Mouse (Mus musculus) right cerebral cortex, postnatal 14 days (tissue): ENCODE measurements at regions not wholly inside any gene's neighbourhood (a gene's known extent, or its start where the extent isn't known, plus 50 kb on each side); places are given as distances from the start of the nearest gene placed in this dataset.

Experiments used
- DNase-seq: peaks from one replicate; pipeline ENCODE4 v3.0.0; 2022

DNA sequence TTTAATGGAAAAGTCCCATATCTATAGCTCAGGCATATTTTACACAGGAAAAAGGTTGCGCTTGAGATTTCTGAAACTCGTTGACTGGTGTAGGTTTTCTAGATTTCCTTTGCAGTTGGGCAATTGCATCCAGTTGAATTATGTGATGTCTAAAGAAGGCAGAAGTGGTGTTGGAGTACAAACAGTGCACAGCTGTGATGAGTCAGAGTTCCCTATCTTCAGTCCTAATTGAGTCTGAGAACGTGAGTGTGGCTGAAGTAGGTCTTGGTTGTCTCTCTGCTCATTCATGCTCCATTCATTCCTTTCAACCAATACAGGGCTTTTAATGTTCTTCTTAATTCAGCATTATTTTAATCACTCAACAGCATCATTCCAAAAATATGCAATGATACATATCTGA is 142.9 kb upstream of the Dpyd start:
- DNase-seq: no peak

DNA sequence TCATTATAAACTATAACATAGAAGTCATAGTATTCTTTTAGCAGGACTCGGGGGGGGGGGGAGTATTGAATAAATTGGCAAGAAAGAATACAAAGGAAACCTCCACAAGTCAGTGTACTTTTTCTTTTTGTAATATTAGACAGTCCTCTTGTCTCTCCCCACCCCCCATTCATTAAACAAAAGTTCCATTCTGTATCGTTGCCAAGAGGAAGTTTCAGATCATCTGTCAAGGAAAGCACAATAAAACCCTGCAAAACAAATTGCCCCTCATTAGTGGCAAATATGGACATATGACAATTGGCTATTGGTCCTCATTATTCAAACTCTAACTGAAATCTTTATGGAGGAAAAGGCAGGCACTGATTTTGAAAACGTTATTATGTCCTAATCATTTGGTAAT is 140.2 kb upstream of the Dpyd start:
- DNase-seq: no peak

DNA sequence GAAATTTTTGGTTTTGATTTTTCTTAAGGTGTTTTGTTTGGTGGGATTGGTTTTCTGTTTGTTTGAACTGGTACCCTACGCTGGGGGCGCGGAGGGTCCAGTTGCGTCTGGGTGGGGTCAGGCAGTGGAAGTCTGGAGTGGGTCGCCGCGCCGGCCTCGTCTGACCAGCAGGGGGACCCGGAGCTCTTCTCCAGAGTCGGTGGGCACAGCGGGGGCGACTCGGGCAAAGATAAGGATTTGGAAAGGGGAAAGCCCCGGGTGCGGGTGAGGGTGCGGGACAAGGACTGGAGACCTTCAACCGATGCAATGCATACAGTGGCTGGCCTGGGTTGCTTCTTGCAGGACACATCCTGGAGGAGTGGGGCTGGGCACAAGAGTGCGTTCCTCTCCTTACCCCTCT is 136.2 kb upstream of the Dpyd start:
- peak; percentile 57 for DNase-seq

GRCm38 (mm10) chr3:118428523-118428922 is 133.4 kb upstream of the Dpyd start:
- DNase-seq: peak; percentile 73

GRCm38 (mm10) chr3:118429825-118430630 is 131.9 kb upstream of the Dpyd start:
- DNase-seq: peak; percentile 65

DNA sequence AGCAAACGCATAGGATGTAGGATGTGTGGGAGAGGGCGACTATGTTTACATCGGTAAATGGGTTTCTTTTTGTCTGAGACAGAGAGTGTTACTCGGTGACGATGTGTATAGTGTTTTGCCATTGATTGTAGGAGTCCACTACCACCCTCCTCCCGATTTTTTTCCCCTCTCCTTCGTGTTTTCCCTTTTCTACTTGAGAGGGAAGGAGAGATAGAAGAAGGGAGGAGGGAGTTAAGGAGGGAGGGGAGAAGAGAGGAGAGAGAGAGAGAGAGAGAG is 131.4 kb upstream of the Dpyd start:
- DNase-seq: no peak

- peak; percentile 76 for DNase-seq
Measured at GRCm38 (mm10) chr3:118431031-118431723, 130.8 kb upstream of the Dpyd start.

DNA sequence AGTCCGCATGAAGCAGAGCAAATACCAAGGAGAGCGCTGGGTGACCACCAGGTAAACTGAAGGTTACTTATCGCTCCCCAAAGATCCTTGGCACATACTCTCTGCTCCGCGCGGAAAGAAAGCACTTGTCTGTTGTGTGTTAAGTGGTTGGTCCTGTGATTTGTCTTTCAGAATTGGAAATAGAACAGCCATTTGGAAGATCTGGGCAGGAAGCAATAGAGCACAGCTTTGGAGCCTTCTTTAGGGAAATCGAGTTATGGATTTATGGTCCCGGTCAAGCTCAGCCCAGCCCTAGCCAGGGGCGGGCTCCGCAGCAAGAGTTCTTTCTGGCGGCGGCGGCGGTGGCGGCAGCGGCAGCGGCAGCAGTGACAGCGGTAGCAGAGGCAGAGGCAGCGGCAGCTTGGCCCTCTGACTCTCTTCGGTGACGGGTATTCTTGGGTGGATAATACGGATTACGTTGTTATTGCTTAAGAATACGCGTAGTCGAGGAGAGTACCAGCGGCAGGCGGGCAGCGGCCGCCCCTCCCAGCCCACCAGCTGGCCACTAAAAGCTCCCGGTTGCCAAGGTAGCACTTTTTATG is 128.4 kb upstream of the Dpyd start:
- peak; percentile 42 for DNase-seq

DNA sequence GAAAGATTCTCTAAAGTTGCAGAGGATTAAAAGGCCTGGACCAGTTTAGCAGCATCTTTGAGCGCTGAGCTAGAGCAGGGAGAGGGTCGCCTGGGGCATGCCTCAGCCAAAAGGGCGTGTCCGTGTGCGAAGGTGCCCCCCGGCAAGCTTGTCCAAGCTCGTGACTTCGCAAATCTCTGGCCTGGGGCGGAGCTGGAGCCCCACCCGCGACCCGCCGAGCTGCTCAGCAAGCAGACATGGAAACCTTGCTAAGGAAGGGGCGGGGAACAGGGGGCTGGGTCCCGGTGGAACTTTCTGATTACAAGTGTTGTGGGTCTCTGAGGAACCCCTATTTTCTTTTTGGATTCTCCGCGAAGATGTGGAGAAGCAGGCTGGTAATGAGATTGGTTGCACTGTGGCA is 127.6 kb upstream of the Dpyd start:
- peak; percentile 27 for DNase-seq

DNA sequence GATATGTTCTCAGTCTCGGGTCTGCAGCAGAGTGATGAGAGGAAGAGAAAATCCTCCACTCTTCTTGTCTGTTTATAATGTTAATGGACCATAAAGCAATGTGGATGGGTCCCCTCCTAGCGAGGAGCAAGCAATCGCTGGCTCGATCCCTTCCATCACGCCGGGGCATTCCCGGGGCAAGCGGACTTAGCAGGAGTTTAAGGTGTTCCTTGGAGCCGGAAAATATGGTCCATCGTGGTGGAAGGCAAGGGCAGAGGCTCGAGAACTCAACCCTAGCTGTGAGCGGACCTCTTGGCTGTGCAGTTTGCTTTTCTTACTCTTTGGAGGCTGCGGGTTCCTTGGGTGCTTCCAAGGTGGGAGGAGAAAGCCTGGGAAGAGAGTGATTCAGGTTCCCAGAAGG is 127.1 kb upstream of the Dpyd start:
- DNase-seq: peak; percentile 7

- DNase-seq: no peak
Measured at GRCm38 (mm10) chr3:118435248-118435647, 126.7 kb upstream of the Dpyd start.

- no peak for DNase-seq
Measured at GRCm38 (mm10) chr3:118443742-118444332, 118.1 kb upstream of the Dpyd start.

DNA sequence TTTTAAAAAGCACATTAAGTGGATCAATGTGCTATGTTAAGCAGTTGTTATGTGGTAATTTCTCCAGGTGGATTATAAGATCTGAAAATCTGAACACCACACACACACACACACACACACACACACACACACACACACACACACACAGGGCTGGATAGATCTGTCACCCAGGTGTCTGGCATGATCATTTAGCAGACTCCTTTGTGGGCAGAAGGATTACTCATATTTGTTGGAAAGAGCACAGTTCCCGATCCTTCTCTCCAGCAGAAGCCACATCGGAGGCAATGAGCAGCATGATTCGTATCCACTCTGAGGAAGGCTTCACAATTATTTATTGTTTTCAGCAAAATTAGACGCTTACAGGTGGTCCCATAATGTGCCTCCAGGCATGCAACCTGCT is 116.6 kb upstream of the Dpyd start:
- no peak for DNase-seq

DNA sequence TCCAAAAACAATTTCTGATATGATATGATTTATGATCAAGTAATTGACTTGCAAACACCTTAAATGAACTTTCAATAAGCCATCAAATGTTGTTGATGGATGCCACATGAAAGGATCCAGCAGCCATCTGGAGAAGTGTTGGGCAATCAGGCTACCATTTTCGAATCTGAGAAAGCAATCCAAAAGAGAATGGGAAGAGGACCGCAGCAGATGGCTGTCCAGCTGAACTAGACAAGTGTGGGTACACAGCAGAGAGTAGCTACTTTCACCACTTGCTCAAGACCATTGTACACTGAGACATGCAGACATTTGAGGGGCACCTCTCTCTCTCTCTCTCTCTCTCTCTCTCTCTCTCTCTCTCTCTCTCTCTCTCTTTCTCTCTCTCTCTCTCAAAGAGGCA is 102.3 kb upstream of the Dpyd start:
- no peak for DNase-seq

- DNase-seq: no peak
Measured at GRCm38 (mm10) chr3:118465611-118466010, 96.3 kb upstream of the Dpyd start.

- DNase-seq: no peak
Measured at GRCm38 (mm10) chr3:118472215-118472799, 89.6 kb upstream of the Dpyd start.

DNA sequence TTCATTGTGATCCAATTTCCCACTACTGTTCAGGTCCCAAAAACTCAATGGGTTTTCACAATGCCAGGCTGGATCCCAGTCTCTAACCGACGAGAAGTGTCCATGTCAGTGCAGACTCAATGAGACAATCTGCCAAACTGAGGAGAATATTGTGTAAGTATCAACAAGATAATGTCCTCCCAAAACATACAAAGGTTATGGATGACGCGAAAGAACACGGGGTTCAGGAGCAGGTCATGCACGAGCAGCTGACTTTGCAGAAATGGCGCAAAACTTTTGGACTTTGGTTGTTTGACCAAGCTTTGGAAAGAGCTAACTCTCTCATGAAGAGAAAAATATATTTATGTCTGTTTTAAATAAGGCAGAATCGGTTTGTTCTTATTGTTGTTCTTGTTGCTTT is 83.9 kb upstream of the Dpyd start:
- no peak for DNase-seq

DNA sequence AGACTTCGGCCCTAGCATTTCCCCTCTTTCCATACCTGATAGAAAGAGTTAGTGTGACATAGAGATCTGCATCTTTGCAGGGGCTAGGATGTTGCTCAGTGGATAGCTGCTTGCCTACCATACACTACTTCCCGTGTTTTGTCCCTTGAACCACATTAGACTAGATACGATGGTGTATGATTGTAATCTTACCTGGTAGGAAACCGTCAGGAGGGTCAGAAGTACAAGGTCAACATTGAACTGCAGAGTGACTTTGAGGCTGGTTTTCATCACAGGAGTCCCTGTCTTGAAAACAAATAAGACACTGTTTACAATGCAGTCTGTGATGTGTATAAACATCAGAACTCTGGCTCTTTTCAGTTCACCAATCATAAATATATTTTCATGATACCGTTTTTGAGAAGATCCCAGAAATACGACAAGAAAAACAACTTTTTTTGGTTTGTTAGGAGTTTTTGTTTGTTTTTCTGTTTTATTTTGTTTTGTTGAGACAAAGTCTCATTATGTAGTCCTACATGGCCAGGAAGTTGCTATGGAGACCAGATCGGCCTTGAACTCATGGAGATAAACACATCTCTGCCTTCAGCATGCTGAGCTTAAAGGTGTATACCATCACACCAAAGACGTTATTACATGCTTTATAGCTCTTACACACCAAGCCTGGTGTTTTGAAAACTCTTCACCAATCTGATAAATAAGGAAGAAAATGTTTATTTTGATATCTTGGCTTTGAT is 81.2 kb upstream of the Dpyd start:
- no peak for DNase-seq

DNA sequence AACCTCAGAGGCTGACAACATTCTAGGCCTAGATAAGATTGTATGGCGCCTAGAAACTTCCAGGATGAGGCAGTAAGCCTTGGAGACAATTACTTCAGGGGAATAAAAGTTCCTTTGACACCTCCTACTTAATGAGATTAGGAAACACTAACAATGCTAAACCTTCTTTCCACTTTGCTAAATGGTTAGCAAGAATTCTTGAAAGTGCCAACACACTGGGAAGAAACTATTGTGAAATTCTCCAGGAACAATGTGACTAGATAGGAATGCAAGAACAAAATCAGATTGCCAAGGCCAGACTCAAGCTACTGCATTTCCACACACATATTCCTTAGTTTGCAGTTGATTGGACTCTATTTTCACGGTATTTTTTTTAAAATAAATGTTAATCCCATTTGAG is 76.0 kb upstream of the Dpyd start:
- DNase-seq: no peak

GRCm38 (mm10) chr3:118487408-118487807 is 74.5 kb upstream of the Dpyd start:
- no peak for DNase-seq

DNA sequence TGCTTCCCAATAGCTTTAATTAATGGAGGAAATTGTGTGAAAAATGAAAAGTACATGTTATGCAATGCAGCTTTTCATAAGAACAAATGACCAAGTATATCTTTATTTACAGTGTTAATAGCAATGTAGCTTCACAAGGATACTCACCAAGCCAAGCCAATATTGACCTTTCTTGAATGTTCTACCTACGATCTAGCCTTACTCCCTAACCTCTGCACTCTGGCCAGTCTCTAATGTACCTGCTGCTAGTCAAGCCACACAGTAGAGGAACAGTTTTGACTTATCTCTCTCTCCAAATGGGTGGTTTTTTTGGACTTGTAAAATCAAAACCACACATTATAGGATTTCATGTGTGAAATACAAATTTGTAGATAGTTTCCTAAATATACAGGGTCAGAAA is 70.8 kb upstream of the Dpyd start:
- DNase-seq: no peak

DNA sequence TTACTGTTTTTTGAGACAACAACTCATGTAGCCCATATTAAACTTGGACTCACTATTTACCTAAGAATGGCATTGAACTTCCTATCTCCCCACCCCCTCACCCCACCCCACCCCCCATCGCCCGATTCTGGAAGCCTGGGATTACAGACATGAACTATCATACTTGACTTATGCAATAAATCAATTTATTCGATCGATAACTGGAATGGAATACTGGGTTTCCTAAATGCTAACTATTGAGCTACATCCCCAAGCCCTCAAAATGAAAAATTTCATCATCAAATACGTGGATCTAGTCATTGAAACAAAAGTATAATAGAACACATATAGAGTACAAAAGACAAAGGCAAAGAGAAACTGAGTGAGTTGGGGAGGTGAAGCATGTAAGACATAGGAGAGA is 70.1 kb upstream of the Dpyd start:
- no peak for DNase-seq

GRCm38 (mm10) chr3:118494611-118495010 is 67.3 kb upstream of the Dpyd start:
- DNase-seq: no peak
